Mouse (Mus musculus) 3134 (cell line): ENCODE measurements at regions not wholly inside any gene's neighbourhood (a gene's known extent, or its start where the extent isn't known, plus 50 kb on each side); places are given as distances from the start of the nearest gene placed in this dataset.

Source experiments
- DNase-seq: peaks from one replicate; pipeline ENCODE4 v3.0.0-alpha.2; 2011; ENCODE audit warnings: low spot score; ENCODE audit not compliant: insufficient read length; ENCODE audit errors: extremely low read depth

DNA sequence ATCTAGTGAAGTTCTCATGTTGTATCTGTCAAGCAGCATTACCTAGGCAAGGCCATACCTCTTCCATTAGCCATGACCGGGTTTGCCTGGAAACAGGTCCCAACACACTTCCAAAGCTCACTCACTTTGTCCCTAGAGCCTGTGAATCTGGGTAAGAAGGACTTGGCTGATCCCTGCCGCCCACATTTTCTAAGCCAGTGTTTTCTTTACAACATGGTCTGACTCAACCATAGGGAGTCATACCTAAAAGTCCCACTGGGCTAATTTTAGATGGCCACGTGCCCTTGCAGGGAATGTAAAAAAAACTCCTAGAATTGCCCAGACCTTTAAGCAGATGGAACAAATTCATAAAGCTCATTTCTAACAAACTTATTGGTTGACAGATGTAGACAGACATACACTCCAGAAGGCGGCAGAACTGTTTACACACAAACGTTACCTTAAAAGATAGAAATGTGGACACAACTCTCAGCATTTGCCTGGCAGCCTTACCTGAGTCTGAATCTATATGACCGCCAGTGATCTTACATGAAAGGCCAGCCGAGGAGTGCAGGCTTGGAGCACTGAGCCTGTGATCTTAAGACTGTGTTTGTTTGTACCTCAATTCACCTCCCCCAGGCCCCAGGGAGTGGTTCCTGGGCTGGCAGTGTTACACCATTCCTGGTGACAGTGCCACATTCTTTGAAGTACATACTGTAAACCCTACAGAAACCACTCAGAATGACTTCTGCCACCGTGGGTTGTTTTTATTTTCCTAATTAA is 356.4 kb downstream of the Hs3st3b1 start:
- DNase-seq, result peak; percentile 47

DNA sequence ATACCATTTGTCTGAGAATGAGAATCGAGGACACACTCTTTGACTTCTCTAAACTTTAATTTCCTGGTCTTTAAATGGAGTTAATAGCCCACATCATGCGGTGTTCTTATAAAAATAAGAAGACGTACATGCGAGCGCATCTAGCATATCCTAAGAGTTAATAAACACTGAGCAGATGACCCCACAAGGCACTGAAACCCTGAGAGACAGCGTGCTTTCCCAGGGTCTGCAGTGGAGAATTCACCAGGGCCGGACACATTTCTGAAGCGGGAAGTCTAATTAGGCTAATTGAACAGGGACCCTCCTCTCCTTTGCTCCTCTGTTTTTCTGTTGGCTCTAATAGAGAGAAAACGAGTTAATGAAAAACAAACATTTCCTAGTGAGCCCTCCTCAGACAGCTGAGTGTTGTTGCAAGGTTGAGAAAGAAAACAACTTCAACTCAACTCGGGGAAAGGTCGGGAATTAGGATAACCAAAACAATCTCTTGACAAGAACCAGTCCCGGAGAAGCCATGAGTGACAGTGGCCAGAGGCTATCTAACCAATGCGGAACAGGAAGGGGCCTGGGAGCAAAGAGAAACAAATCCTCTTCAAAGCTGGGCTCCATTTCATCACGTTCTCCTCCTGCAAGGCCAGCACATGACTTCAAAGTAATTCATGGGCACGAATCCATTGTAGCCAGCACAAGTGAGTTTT is 352.2 kb downstream of the Hs3st3b1 start:
- DNase-seq, result no peak

DNA sequence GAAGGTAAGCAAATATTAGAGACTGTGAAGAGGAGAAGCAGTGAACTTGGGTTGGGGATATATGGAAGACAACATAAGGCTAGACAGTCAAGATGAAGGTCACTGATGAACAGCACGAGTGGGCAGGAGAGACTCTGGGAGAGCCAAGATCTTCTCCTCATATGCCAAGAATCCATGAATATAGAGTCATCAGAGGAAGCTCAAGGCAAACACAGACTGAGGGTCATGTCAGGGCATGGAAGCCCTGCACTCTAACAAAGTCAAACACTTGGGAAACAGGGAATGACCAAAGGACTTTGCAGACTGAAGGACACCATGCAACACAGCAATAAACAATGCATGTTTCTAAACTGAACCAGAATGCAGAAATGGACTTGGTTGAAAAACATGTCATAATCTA is 351.4 kb downstream of the Hs3st3b1 start:
- no peak for DNase-seq

DNA sequence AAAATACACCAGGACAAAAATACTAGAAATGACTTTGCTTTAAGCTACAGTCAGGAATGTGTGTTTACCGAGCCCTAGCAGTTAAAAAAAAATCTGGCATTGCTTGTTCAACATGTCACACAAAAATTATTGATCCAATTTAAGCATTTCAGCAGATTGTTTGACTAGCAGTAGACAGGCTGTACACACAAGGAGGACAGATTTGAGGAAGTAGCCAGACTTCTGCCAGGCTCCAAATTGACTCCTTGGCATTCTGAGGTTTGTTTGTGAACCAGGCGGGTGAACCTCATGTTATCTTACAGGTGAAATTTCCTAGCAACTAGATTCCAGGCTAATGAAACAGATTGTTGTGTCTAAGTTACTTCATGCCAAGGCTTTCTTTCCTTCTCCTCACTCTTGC is 348.8 kb downstream of the Hs3st3b1 start:
- DNase-seq, result no peak

DNA sequence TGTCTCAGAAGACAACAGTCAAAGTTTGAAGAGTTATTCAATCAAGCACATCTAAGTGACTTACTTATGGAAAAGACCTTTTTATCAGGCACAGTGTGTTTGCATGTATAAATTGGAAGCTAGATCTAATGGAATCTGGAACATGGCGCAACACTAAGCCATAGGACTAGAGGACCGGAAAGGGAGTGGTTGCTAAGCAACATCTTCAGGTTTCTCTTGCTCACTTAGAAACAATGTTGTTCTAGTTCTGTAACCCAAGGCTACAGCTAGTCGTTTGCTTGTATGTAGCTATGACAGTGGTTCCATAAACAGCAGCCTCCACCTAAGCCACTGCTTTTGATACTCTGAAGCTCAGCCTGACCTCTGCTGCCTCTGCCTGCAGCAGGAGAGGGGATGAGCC is 338.8 kb downstream of the Hs3st3b1 start:
- DNase-seq, result no peak

DNA sequence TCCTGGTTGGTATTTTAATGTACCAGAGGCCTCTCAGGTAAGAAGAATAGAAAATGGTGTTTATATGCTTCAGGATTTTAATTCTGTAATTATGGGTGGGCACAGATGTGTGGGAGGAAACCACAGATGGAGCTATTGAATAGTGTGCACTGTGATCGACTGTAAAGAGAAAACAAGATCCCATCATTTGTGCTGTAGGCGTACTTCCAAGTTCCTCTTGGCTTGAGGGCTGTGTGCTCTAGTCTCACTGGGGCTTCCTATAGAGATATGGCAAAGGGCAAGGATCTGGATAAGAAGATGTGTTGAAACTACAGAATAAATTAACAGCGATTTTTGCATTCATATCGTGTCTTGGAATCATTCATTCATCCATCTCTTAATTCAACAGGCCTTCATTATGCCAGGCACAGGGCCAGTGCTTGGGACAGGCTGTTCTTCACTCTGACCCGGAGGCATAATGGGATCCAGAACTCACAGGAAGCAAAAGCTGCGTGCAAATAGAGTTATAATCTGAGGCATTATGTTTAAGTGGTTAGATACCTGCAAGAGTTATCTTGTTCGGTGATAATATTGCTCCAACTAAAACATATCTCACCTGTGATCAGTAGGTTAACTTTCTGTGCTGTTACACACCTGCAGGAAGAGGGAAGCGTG is 336.7 kb downstream of the Hs3st3b1 start:
- DNase-seq, result no peak

DNA sequence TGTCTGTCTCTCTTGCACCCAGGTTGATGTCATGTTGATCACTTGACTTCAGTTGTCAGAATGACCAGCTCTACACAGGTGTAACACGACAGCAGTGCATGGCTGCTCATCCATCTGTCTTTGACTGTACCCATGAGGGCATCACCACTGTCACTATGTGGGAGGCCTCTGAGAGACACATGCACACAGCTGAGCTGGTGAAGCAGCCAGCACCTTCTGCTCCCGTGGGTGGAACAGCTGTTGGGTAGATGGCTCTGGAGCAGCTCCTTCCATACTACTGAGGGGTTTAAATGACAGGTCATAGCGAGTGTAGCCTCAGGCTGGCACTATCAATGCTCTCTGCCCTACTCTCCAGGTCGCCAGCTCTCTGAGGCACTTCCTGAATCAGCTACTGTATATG is 301.9 kb downstream of the Hs3st3b1 start:
- no peak for DNase-seq

DNA sequence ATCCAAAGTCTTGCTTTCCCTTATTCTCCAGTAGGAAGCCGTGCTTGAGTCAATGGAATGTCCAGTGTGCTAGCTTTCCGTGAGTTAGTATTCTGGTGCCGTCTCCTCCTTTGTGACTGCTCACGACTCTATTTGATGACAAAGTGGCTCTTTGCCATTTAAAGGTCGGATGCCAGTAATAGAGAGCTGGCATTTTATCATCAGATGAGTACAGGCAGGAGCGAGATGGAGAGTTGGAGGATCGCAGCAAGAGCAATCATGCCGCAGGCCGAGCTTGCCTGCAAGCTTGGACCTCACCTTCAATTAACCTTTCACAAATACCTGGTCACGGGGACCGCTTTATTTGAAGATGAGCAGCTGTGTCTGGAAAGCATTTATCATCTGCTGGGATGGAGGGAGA is 291.8 kb downstream of the Hs3st3b1 start:
- no peak for DNase-seq

DNA sequence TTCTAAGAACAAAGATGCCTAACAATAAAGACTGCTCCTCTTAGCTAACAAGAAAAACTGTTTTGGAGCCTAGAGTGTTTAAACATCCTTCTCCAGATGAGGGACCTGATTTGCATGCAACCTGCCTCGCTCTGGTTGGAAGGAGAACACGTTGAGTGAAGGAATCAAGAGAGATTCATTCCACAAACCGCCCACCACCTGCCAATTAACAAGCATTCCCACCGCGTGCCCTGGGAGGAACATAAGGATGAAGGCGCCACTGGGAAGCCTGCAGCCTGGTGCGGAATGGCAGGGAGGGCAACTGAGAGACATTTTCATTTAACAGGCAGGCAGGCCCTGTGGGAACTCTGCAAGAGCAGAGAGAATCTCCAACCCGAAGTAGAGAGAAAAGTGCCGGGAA is 265.0 kb downstream of the Hs3st3b1 start:
- DNase-seq, result no peak

DNA sequence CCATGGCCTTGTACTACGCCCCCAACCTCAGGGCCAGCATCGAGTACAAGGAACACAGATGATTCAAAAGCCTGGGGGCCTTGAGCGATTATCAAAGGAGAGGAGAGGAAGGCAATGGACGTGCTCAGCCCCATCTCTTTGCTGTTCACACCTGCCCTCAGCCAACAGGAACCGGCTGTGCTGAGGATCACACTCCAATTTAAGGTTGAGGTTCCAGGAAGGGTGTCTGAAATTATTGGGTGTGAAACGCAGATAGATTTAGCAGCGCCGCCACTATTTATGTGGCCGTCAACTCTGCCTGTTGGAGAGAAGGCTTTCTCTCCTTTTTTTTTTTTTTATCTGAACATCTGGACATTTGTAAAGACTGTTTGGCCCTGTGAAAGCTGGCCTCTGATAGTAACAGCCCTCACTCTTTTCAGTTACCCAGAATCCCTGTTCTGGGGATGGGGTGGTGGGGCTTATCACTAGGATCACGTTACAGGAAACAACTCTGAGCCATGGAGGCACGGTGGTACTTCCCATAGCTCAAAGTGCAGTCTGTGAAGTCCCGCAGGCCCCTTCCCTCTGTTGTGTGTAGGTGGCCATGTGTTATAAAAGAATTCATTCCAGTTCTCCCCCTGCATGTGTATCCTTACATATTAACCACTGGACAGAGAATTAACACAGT is 256.7 kb downstream of the Hs3st3b1 start:
- DNase-seq, result no peak

DNA sequence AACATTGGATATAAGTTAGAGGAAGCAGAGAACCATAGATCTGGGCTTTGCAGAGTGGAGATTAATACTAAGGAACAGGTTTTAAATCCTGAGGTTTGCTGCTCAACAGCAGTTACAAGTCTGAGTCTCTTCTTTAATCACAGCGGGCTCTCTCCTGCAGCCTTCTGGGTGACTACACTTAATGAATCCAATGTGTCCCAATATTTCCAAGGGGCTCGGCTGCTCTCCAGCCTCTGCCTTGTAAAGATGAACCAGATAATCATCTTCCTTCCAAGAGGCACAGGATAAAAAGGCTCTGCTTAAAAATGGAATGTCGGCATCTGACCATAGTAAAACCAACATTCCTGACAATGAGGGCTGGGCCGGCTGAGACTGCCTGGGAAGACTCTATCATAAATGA is 251.6 kb downstream of the Hs3st3b1 start:
- no peak for DNase-seq

DNA sequence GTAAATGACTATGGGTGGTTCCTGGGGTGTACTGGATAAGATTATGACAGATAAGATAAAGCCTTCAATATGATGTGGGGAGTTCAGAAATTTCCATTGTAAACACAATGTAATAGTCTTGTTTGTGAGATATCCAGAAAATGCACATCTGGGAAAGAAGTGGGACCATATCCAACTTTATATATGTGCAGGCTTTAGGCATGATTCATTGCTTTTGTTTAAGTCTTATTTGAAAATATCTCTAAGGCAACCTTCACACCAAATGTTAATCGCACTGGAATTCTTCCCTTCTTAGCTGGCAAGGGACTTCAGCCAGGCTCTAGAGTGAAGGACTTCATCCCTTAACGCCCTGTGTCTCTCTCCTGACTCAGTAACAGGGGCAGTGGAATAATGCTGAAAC is 250.3 kb downstream of the Hs3st3b1 start:
- DNase-seq, result no peak

DNA sequence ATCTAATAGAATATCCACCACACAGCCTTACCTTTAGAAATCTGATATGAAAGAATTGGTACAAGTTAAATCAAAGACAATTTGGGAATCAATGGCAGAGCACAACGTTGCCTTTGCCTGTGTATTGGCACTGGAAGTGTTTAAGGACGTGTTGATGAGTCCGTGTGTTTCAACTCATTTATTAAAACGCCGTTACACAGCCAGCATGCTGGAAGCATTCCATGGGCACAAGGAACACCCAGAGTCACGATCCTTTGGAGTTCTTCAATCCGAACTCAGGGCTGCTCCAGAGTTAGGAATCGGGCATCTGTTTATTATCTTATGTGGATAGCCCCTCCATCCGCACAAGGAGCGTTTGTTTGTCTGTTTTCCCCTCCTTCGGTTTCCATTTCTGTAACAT is 244.2 kb downstream of the Hs3st3b1 start:
- DNase-seq, result no peak

DNA sequence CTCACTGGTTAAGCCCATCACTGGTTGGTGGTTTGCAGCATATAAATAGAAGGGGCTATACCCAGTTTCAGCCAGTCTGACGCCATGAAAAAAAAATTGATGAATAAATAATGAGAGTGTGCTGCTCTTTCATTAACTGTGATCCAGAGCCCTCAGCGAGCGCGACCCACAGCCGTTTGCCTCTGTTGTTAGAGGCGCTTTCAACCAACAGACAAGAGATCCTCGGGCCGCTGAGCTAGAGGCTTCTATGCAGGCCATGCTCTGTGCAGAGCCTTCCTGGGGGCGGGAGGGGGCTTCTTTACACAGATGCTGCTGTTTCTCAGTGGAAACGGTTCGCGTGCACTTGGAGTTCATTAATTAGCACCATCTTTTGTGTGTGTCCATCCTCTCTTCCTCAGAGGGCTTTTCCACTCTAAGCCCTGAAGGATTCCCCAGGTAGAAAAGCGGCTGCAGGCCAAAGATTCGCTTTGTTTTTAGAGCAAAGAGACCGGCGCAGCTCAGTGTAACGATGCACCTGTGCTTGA is 243.6 kb downstream of the Hs3st3b1 start:
- no peak for DNase-seq

DNA sequence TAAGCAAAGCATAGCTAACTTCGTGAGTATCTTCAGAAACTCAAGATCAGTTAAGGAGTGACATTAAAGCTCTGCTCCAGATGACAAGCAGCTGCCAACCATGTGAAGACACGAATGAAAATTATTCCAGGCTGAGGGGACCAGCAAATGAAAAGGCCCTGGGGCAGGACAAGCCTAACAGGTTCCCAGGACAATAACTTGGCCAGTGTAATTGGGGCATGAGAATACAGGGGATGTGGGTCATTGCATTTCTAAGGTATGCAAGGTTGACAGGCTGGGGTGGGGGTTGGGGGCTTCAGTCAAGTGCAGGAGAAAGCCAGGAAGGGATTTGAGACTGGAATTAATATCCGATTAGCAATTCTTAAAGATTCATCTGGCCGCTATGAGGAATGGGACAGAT is 242.6 kb downstream of the Hs3st3b1 start:
- no peak for DNase-seq

DNA sequence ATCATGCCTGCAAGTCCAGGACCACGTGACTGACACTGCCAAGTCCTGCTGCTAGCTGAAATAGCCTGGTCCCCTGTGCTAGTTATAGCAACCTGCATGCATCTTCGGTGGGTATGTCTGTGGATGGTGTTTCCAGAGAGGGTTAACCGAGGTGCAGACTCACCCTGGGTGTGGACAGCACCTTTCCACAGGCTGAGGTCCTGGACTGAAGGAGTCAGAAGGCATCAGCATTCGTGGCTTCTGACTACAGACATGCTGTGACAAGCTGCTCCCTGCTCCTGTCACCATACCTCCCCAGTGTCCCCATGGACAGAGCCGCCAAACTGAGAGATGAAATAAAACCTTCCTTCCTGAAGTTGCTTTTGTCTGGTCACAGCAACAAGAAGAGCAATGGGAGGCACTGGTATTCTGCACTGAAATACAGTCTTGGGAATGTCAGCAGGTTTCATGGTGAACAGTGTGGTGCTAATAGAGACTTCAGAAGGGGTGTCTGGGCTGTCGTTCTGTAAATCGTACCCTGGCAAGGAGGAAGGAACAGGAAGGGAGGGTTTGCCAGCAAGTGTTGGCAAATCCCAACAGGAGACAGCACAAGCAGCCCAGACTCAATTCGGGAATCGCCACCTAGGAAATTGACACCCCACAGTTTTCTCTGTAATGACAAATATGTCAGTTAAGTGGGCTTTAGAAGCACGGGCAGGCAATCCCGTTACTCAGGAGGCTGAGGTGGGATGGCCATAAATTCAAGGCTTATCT is 237.7 kb downstream of the Hs3st3b1 start:
- DNase-seq, result no peak

DNA sequence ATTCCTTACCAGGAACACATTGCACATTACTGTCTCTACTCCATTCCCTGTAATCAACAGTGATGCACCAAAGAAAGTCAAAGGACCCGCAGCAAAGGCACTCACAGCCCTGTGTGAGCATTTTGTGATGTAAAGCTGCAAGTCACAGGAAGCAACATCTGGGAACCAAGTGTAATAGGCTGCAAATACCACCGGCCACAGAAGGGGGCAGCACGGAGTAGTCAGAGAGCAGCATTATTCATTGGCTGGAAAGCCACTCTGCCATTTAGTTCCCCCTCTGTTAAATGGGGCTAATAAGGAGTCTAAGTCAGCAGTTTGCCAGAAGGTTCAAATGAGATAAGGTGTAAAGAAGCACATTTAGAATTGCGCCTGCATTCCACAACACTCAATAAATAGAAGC is 231.0 kb downstream of the Hs3st3b1 start:
- DNase-seq, result no peak

DNA sequence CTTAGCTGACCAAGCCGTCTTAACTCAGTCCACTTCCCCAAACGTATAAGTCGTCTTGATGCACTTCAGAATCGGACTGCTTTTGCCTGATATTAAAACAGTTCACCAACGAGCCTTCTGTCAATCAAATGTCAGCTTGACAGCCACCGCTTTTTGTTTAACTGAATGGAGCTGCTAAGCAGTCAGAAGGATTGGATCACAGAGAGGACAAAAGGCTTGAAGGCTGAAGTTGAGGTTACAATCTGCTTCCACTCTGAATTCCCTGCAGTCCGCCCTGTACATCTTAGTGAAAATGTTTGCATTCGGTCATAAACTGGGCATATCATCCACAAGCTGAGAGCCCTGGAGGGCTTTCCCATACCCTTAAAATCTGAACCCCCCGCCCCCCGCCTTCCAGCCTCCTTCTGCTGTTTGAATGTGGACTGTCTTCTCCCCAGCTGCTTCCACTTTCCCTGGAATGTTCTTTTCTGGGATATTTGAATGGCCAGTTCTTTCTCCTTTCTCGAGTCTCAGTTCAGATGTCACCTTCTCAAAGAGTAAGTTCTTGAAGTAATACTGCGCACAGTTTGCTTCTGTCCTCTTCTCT is 217.0 kb downstream of the Hs3st3b1 start:
- no peak for DNase-seq

DNA sequence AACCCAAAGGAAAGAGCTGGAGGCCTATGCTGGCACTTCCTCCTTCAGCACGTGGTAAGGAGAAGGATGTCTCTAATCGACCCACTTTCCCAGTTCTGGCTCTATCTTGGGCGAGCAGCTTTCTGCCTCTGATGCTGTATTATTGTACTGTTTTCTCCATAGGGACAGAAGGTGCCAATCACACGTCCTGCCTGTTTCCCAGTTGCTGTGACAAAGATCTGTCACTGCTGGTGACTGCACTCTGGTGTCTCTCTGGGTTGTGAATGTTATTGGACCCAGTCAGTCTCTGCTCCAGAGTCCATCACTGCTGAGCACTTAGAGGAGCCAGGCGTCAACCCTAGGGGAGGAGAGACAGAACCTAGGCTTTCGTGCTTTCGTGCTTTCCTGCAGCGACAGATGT is 216.0 kb downstream of the Hs3st3b1 start:
- no peak for DNase-seq

DNA sequence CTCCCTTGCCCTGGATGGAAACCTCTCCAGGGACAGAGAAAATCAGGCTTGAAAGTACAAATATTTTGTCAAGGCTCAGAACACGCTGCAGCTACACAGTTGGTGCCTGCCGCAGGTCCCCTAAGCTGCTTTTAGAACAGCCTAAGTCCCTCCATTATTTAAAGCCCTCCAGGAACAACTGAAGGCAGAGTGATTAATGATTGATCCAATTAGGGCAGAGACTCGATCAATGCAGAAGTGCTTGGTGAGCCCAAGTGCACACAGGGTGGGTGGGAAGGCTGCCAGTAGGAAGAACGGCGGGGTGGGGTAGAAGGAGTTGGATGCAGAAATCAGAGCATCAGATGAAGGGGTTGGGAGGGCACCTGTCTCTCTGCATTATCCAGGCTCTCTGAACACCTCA is 215.0 kb downstream of the Hs3st3b1 start:
- DNase-seq, result no peak
